Mouse (Mus musculus): ENCODE results near the gene Slc39a2.

Slc39a2 gene

GRCm38 (mm10) chr14:51932092-51933020 lies 39.7 kb downstream of the Slc39a2 start:
- no peak for DNase-seq

- DNase-seq = no peak
Observed at GRCm38 (mm10) chr14:51939005-51939404, 46.3 kb downstream of the Slc39a2 start.

GRCm38 (mm10) chr14:51940944-51941560 lies 48.4 kb downstream of the Slc39a2 start:
- DNase-seq = no peak

- DNase-seq = no peak
Observed at GRCm38 (mm10) chr14:51941577-51941976, 48.9 kb downstream of the Slc39a2 start.

DNA sequence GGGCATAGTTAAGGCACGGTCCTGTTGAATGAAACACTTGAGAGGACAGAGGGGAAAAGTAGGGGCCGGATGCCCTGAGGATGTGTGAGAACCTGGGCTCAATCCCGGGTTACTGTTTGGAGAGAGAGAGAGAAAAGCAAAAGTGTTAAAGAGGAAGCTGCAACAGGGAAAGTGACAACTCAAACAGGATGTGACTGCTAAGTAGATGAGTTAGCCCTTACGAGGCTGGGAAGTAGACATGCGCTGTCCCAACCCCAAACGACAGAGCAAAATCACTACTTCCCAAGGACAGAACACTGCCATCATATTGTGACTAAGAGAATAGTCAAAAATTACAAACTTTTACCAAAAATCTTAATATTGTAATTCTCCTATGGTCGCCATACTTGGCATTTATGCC lies 49.5 kb downstream of the Slc39a2 start:
- no peak for DNase-seq

DNA sequence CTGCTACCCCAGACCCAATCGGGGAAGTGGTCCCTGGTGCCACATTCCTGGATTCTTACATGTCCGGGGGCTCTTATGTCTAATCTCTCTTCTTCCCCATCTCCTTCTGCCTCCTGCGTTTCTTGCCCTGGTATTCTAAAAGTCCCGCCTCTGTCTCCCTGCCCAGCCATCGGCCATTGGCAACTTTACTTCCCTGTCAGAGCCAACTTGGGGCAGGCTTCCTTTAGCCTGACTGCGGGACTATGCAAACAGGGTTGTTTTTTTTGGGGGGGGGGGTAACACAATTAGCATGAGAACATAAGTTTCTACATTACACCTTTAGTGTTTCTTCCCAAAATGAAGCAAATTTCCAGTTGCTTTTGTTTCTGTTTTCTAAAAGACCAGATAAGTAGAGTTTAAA lies 50.6 kb downstream of the Slc39a2 start:
- DNase-seq = no peak
